Mouse (Mus musculus) left cerebral cortex, adult 11 months (tissue): Measurements from ENCODE around the gene Stxbp1.

Experiments used
- DNase-seq: peaks from one replicate; pipeline ENCODE4 v3.0.0; 2022; ENCODE audit warnings: low spot score

Gene Stxbp1

DNA sequence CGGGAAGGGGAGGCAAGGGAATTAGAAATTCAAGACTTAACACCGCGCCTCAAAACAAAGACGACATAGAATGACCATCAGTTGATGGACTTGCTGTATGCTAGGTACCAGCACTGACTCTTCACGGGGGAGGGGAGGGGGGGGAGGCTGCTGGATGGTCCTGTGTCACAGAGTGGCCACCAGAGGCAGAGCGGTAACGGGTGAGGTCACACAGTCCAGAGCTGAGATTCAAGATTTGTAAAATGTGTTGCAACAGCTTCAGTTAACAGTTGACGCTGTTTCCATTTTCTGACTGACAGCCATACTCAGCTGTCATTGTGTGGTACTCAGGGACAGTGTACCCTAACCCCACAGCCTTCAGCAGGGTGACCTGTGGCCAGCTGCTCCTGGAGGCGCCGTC lies 94.9 kb downstream of the Stxbp1 start:
- no peak for DNase-seq

- no peak for DNase-seq
Observed at GRCm38 (mm10) chr2:32751665-32752033, 95.4 kb downstream of the Stxbp1 start.

DNA sequence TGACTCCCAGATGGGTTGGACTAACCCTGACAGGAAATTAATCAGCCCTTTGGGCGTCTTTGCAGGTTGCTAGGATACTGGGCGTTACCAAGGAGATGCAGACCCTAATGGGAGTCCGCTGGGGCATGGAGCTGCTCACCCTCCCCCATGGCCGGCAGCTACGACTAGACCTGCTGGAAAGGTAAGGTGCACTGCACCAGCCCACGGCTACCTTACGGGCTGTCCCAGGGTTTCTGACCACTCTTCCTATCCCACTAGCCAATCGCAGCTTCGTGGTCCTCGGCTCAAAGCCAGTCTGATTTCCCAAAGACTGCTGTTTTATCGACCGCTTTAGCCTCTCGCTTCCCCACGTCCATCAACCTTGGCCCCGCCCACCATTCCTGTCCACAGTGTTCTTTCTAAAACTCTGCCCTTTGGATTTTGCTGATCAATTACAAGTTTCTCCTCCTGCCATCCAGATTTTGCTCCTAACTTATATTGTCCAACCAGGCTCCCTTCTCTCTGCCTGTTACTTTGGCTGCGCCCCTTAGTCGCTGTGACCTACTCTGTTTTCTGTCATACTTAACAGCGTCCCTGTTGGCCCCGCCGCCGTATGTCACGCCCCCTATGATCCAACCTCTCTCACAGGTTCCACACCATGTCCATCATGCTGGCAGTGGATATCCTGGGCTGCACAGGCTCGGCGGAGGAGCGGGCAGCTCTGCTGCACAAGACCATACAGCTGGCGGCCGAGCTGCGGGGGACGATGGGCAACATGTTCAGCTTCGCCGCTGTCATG lies 96.0 kb downstream of the Stxbp1 start:
- no peak for DNase-seq

- no peak for DNase-seq
Observed at GRCm38 (mm10) chr2:32750199-32750598, 96.8 kb downstream of the Stxbp1 start.

DNA sequence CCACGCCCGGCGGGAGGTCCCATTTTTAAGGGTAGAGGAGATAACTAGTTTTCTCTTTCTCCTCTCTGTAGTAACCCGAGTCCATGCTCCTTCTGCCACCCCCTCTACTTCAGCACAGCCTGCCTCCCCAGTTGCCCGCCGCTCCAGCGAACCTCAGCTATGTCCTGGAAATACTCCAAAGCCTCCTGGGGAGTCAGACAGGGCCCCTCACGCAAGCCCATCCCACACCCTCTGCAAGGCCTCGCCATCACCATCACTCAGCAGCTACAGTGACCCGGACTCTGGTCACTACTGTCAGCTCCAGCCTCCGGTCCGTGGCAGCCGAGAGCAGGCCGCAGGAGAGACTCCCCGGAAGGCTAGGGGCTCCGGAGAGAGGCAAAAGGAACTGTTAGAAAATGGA lies 98.0 kb downstream of the Stxbp1 start:
- no peak for DNase-seq

GRCm38 (mm10) chr2:32744272-32744982 lies 102.6 kb downstream of the Stxbp1 start:
- DNase-seq: no peak

GRCm38 (mm10) chr2:32742173-32742531 lies 104.9 kb downstream of the Stxbp1 start:
- peak; percentile 79 for DNase-seq

- DNase-seq: no peak
Observed at GRCm38 (mm10) chr2:32741273-32742172, 105.5 kb downstream of the Stxbp1 start.

DNA sequence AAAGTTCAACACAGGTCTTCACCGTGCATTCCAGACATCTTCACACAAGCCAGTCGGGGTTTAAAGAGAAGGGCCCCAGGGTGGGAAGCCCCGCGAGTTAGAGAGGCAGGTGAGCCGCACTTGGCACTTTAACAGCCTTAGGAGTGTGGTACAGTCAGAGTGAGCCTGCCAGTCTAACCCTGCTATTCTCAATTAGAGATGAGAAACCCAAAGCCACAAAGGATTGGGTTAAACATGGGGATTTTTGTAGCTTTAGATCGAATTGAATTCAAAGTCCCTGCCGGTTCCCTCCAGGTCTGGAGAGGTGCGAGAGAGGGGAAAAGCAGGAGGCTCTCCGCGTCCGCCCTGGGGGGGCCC lies 106.2 kb downstream of the Stxbp1 start, which contains the start of gene 6330409D20Rik:
TSS of gene 6330409D20Rik (minus strand) at position 101 of the 357 bp plus-strand sequence.
- no peak for DNase-seq

DNA sequence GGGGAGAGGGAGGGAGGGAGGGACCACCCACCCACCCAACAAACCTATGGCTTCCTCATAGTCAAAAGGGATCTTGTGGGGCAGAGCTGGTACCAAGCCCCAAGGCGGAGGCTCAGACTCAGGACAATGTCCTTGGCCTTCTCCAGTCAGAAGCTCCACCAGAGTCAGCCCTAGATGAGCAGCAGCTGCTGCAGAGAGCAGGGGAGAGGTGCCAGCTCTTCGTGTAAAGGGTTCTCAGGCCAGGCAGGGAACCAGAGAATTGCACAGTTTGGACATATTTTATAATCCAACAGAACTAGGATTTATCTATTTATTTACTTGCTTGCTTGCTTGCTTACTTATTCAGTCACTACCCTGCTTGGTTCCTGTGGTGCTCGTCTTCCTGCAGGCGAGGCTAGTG lies 107.7 kb downstream of the Stxbp1 start:
- no peak for DNase-seq
